9 mouse cellular contexts compared by ENCODE assay signal in the genomic region with DNA sequence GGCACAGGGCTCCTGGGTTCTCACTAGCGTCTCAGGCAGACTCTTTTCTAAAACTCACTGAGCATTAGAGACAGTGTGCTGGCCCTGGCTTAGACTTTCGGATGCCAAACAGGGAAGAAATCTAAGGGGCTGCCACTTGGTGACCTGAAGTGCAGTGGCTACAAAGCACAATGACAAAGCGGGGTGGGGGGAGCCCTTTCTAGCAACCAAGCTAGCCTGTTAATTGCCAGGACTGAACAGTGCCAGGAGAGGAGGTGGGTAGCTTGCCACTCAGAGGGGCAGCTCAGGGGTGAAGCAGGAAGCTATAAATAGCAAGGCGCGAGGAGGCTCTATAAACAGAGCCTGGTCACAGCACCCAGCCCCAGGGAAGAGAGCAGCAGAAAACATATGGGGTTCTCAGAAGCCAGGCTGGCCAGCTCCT.
DNase-seq lines count a peak whose midpoint lies in the region; ATAC-seq lines count a peak whose summit lies in the region.
"Had no signal": no experiment of that assay in that cellular context is flagged by ENCODE, and none has a peak within 500 bp of the region (broad histone marks: within the 10 kb centered on the region; RNA-seq: fewer than 3 reads in every experiment).

No protein-coding gene starts in this region.

- H3K4me1 ChIP-seq in midbrain, embryonic 12.5 days = peaks cover 67% of the 10 kb centered on the region

- no peak for ATAC-seq in midbrain, embryonic 12.5 days (ENCODE audit: low FRiP score, low read depth)
- no peak for ATAC-seq in activated CD4-positive, CD25-positive, alpha-beta regulatory T cell, adult 4 months
- no peak for ATAC-seq in erythroid progenitor cell, adult 5-6 weeks (replicated peaks; ENCODE audit: low FRiP score, poor library complexity, severe bottlenecking)

- 56% methylated on average over 5 of the region's 5 CpGs for WGBS in midbrain, embryonic 12.5 days

- H3K27me3 ChIP-seq in midbrain, embryonic 12.5 days = no peaks in the 10 kb centered on the region

- H3K4me3 ChIP-seq in midbrain, embryonic 12.5 days = no peak overlapping the region

- H3K9me3 ChIP-seq in midbrain, embryonic 12.5 days = no peaks in the 10 kb centered on the region

- DNase-seq in gastrocnemius, postnatal 25 days = peak; percentile 42
- DNase-seq in gastrocnemius, postnatal 4 days (ENCODE audit: low spot score in 2 of 2) = no peak
- DNase-seq in cerebellum, adult 11-12 months = peak; percentile 79
- DNase-seq in heart, adult 9 months (ENCODE audit: low spot score in 2 of 2) = peak; percentile 37 to 47
- DNase-seq in frontal cortex, postnatal 14 days (ENCODE audit: low spot score in 2 of 2) = no peak
- DNase-seq: right cerebral cortex, postnatal 25 days had no signal

- H3K27ac ChIP-seq in midbrain, embryonic 12.5 days (replicated peaks) = peak overlapping the region; percentile 49

- peak overlapping the region; percentile 20; the same call in 1 of the 2 replicates for H3K9ac ChIP-seq in midbrain, embryonic 12.5 days (replicated peaks)

- no peak overlapping the region for H3K4me2 ChIP-seq in midbrain, embryonic 12.5 days (replicated peaks)

- H3K36me3 ChIP-seq in midbrain, embryonic 12.5 days = no peaks in the 10 kb centered on the region

Comparison
In these comparisons a context has a peak if more than half of its experiments do, and no peak if none do; other contexts are left out.
1. DNase-seq: peak in gastrocnemius, postnatal 25 days (single experiment), cerebellum, adult 11-12 months (single experiment) and heart, adult 9 months (2 of 2); none in gastrocnemius, postnatal 4 days (0 of 2) and frontal cortex, postnatal 14 days (0 of 2).